Mouse (Mus musculus) kidney, adult 2 months (tissue): ENCODE measurements at regions not wholly inside any gene's neighbourhood (a gene's known extent, or its start where the extent isn't known, plus 50 kb on each side); places are given as distances from the start of the nearest gene placed in this dataset.

Experiments used
- DNase-seq: peaks from one replicate; pipeline ENCODE4 v3.0.0; 2021
- H3K27ac ChIP-seq: fragments of 200-500 bp; 2 replicates; pipeline ENCODE4 v1.5.1; 2012; ENCODE audit warnings: low read depth, low read length, control low read depth, inconsistent platforms; ENCODE audit not compliant: insufficient read depth
- H3K27me3 ChIP-seq: fragments of 200-500 bp; replicated peaks from 2 replicates; pipeline ENCODE4 v1.6.1; 2012; ENCODE audit warnings: mild to moderate bottlenecking, moderate library complexity, low read length, inconsistent platforms; ENCODE audit not compliant: control insufficient read depth, insufficient read depth
- H3K36me3 ChIP-seq: fragments of 200-500 bp; 2 replicates; pipeline ENCODE4 v1.6.1; 2012; ENCODE audit warnings: mild to moderate bottlenecking, moderate library complexity, low read length, inconsistent platforms; ENCODE audit not compliant: control insufficient read depth, insufficient read depth
- H3K4me1 ChIP-seq: fragments of 200-500 bp; 2 replicates; pipeline ENCODE4 v1.6.1; 2011; ENCODE audit warnings: low read length; ENCODE audit not compliant: control insufficient read depth, insufficient read depth
- H3K4me3 ChIP-seq: fragments of 200-500 bp; 2 replicates; pipeline ENCODE4 v1.5.1; 2011; ENCODE audit warnings: mild to moderate bottlenecking, low read depth, low read length, control low read depth; ENCODE audit not compliant: insufficient read depth
- CTCF ChIP-seq: fragments of 200-500 bp; conservative IDR thresholded peaks from 2 replicates; pipeline ENCODE4 v1.5.1; 2011; ENCODE audit warnings: low read depth, mild to moderate bottlenecking, control low read depth, low read length, moderate library complexity, mixed read lengths; ENCODE audit not compliant: insufficient read depth, insufficient read length
- POLR2A ChIP-seq: fragments of 200-500 bp; IDR thresholded peaks from one replicate; pipeline ENCODE4 v1.6.1; 2011; ENCODE audit warnings: low read depth, low read length, control low read depth
- WGBS: fragments of 180-500 bp; shearing (Covaris S2); methylation state at CpG from one replicate; pipeline ENCODE4 v1.1.7; 2018; 5-methylcytosine and 5-hydroxymethylcytosine counted together

DNA sequence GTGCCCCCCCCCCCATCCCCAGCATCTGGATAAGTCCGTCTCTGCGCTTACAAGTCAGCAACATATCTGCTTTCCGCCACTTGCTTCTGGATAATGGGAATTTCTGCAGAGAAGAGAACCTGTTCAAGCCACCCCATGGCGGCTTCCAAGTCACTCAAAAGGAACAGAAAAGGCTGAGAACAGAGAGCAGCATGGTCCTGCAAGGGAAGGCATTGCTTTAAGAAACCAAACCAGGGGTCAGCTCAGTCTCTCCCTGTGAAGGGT is 137.5 kb upstream of the Mafb start:
- no peak for DNase-seq
- Histone ChIP-seq H3K4me1 (no peaks in the 10 kb centered on the region), H3K4me3 (no peak overlapping the region), H3K36me3 (no peaks in the 10 kb centered on the region), H3K27ac (no peak overlapping the region), H3K27me3 (no peaks in the 10 kb centered on the region)
- TF ChIP-seq POLR2A (no peak), CTCF (no peak)
- 79% methylated on average over 4 of the region's 4 CpGs for WGBS

DNA sequence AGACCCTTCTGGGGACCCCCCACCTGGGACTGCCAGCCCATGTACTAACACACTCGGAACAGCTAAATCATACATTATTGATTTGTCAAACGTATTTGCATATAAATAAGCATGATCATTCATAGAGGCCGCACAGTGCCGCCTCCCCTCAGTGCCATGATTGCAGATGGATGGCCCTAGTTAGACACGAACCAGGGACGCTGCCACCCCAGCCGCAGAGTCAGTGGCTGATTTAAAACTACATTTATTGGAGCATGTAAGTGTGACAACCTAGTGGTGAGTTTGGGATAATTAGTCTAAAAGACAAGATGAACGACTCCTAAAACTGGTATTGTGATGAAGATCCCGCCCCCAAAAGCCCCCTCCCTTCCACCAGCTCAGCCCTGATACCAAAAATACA is 138.3 kb upstream of the Top1 start:
- Histone ChIP-seq H3K36me3 (no peaks in the 10 kb centered on the region), H3K4me1 (no peaks in the 10 kb centered on the region), H3K27ac (no peak overlapping the region), H3K4me3 (no peak overlapping the region), H3K27me3 (no peaks in the 10 kb centered on the region)
- no peak for TF ChIP-seq CTCF
- TF ChIP-seq POLR2A: no peak
- WGBS: 41% methylated on average over 9 of the region's 9 CpGs
- DNase-seq: no peak

DNA sequence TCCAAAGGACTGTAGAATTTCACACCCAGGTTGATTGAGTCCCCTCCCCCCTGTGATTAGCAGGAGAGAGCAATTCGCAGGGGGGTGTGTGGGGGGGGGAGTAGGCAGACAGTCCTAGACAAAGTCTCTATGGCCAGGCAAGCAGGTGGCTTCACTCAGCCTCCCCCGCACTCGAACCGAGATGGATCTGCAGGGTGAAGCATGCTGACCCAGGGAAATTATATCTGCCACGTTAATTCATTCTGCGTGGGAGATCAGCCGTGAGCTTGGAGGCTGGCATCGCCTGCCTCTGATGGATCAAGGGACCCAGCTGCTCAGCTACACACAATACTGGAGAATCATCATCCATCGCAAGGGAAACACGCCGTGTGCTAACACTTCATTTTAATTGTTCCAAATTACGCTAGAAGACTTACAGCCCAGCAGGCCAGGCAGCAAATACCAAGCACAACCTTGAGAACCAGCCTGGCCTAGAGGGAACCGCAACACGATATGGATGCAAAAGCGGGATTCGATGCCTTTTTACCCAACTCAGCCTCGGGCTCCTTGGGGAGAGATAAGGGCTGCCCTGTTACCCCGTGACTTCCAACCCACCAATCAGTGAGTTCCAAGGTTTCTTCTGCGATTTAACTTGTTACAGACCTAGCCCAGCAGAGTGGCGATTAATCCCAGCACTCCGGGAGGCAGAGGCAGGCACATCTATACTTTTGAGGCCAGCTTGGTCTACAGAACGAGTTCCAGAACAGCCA is 137.7 kb upstream of the Top1 start:
- Histone ChIP-seq H3K36me3 (no peaks in the 10 kb centered on the region), H3K4me1 (no peaks in the 10 kb centered on the region), H3K27me3 (no peaks in the 10 kb centered on the region), H3K27ac (no peak overlapping the region), H3K4me3 (no peak overlapping the region)
- WGBS: 31% methylated on average over 22 of the region's 22 CpGs
- no peak for TF ChIP-seq CTCF
- no peak for TF ChIP-seq POLR2A
- no peak for DNase-seq

DNA sequence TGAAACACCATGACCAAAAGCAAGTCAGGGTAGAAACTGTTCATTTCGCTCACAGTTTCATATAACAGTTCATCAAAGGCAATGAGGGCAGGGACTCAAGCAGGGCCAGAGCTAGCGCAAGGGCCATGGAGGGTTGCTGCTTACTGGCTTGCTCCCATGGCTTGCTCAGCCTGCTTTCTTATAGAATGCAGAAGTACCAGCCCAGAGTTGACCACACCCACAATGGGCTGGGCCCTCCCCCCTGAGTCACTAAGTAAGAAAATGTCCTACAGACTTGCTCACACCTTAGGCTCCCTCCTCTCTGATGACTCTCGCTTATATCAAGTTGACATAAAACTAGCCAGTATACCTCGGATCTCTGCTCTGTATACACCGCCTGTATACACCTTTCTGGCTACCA is 135.5 kb upstream of the Top1 start:
- Histone ChIP-seq H3K27ac (no peak overlapping the region), H3K27me3 (no peaks in the 10 kb centered on the region), H3K4me3 (no peak overlapping the region), H3K36me3 (no peaks in the 10 kb centered on the region), H3K4me1 (no peaks in the 10 kb centered on the region)
- WGBS: 95% methylated on average over 5 of the region's 5 CpGs
- TF ChIP-seq CTCF (no peak), POLR2A (no peak)
- DNase-seq: no peak

DNA sequence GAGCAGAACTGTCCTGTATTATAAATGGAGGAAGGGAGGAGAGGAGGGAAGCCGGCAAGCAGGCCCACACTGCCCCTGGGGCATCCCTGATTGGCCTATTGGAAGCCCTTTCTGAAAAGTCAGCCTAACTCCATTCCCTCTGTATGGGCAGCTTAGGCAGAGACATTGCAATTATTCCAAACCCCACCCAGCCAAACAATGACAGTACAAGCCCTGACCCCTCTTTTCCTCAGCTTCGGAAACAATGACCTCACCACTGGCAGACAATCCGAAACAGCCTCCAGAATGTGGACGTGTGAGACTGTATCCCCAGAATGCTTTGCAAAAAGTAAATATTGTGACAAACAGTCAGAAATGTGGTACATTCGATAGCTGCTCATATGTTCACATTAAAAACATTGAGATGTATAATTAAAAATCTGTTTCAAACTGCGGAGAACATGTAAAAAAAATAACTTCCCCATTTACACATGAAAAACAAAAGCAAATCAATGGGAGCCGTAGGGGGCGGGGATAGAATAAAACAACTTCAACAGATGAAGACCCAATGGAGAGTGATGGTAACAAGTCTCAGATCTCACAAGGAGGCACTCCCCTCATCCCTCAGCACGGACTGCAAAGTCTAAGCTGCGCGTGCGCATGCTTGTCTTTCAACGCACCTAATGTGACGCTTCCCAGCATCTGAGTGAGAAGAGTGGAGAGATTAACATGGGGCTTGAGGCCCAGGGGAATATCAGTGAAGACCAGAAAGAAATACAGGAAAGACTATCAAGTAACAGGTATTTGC is 134.9 kb upstream of the Top1 start:
- no peak for DNase-seq
- TF ChIP-seq POLR2A (no peak), CTCF (no peak)
- WGBS: 74% methylated on average over 14 of the region's 14 CpGs
- H3K27me3 ChIP-seq: no peaks in the 10 kb centered on the region
- H3K4me3 ChIP-seq: no peak overlapping the region
- no peaks in the 10 kb centered on the region for H3K4me1 ChIP-seq
- no peak overlapping the region for H3K27ac ChIP-seq
- no peaks in the 10 kb centered on the region for H3K36me3 ChIP-seq

DNA sequence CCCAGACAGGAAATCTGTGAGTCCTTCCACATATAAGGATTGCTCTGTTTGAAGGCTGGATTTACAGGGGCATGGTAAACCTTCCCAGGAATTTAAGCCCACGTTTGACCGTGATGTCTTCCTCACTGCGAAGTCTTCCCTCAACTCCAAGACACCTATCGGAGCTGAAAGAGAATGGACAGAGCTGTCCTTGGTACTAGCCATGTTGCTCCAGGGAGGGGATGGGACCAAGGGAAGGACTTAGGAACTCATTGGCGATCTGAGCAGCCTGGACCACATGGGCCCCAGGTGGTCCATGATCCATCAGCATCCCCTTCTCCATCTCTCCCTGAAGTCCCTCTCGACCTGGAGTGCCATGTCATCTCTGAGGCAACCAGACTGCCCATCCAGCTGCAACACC is 130.1 kb upstream of the Top1 start:
- no peaks in the 10 kb centered on the region for H3K36me3 ChIP-seq
- no peak for TF ChIP-seq CTCF
- TF ChIP-seq POLR2A: no peak
- 57% methylated on average over 6 of the region's 6 CpGs for WGBS

DNA sequence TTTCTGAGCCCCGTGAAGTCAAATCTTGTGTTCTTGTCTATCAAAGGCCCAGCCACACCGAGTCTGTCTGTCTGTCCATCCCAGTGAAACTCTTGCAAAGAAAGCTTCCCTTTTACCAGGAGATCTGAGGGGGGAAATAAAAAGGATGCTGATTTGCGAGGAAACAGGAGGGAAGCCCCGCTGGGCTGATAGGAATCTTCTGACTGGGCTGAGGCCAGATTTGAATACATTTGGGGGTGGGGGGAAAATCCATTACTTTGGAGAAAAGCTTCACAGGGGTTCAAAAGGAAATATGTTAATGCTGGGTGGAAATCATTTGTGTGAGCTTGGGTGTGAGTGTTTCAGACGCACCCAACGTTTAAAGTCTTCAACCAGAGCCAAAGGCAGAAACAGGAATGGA is 129.2 kb upstream of the Top1 start:
- no peak for DNase-seq
- no peak for TF ChIP-seq POLR2A
- no peak for TF ChIP-seq CTCF
- 41% methylated on average over 6 of the region's 6 CpGs for WGBS
- Histone ChIP-seq H3K36me3 (no peaks in the 10 kb centered on the region), H3K27me3 (no peaks in the 10 kb centered on the region), H3K4me3 (no peak overlapping the region), H3K27ac (no peak overlapping the region), H3K4me1 (no peaks in the 10 kb centered on the region)

More for the DNA sequence above, 130.1 kb upstream of the Top1 start:
- DNase-seq: no peak
- Histone ChIP-seq H3K4me1 (no peaks in the 10 kb centered on the region), H3K4me3 (no peak overlapping the region), H3K27ac (no peak overlapping the region), H3K27me3 (no peaks in the 10 kb centered on the region)
